Mouse (Mus musculus) adrenal gland, postnatal 14 days (tissue): ENCODE measurements around the gene Patj. TPM values are rescaled to one million over a fixed set of nuclear protein-coding genes. Genes with fewer than 3 reads are reported as not detected.
A peak's percentile ranks its signal among the peaks of the same experiment; 100 is the strongest.

Source experiments
- DNase-seq: peaks from one replicate; pipeline ENCODE4 v3.0.0; 2021; ENCODE audit warnings: mixed read lengths
- total RNA-seq: library from RNA; stranded (reverse); gene quantifications from 2 replicates; pipeline ENCODE4 v1.2.3, GENCODE M21; 2021

Gene Patj
- total RNA-seq, 1 experiment from 2014 or later, result 5.3 TPM

DNA sequence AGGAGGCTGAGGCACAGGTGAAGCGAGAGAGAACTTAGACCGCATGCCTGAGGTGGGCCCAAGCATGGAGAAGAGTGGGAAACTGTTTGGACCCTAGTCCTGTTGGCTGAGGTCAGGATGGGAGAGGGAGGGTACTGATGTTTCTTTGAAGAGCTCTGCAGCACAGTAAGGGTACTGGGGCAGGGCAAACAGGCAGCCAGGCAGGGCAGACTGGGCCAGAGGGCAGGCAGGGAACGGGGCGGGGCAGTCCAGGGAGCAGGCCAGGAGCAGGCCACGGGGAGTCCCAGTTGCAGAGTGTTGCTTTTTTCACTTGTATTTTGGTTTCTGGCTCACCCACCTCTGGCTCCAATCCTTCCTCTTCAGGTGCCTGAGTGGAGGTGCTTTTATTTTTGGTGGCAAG, 114.4 kb downstream of the Patj start:
- DNase-seq, result peak; percentile 61

DNA sequence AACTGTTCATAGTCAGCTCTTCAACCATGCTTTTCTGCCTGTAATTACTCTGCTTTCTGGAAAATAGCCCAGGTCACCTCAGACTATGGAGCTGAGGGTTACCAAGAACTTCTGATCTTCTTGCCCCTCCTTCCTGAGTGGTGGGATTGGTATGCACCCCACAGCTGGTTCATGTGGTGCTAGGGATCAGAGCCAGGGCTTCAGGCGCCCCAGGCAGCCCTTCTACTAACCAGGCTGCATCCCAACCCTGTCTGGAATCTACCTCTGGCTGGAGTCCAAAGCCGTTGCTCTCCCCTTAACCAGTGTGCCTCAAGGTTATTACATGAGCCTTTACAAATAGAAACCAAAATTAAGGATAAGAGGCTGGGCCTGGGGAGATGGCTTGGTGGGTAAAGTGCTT, 115.7 kb downstream of the Patj start:
- DNase-seq, result peak; percentile 74

DNA sequence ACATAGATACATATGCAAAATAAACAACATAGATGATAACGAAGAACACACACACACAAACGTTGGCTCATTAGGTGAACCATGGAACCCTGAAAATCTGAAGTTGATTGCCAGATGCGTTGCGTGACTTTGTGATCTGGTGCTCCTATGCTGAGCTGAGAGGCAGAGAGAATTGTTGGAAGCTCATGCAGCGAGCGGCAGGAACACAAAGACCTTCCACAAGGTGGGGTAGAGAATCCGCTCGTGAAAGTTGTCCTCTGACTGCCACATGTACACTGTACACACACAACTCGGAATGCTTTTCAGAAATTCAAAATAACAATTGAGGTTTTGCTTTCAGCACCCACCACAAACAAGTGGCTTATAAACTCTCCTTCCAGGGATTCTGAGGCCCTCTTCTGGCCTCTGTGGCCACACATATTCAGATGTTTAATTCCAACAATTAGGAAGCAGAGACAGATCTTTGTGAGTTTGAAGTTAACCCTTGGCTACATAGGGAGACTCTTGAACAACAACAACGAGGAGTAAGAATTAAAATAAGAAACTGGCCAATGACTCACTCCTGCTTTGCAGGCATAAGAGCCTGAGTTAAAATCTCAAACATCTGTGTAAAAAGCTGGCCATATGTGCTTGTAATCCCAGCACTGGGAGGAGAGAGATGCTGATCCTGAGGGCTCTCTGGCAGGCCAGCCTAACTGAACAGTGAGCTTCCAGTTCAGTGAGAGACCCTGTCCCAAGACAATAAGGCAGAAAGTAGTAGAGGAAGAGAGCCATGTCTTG, 116.6 kb downstream of the Patj start:
- DNase-seq, result no peak

DNA sequence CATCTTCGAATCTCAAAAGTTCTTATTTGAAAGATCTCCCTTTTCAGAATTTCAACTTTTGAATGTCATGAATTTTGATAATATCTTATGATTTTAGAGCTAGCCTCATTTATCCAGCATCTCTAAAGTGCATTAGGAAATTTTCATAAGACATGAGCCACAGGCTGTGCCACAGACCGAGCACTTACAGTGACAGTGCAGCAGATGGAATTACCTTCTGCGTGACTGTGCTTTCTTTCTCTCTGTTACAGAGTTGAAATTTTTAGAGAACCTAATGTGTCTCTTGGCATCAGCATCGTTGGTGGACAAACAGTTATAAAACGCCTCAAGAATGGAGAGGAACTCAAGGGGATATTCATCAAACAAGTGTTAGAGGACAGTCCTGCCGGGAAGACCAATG, 124.9 kb downstream of the Patj start:
- no peak for DNase-seq

DNA sequence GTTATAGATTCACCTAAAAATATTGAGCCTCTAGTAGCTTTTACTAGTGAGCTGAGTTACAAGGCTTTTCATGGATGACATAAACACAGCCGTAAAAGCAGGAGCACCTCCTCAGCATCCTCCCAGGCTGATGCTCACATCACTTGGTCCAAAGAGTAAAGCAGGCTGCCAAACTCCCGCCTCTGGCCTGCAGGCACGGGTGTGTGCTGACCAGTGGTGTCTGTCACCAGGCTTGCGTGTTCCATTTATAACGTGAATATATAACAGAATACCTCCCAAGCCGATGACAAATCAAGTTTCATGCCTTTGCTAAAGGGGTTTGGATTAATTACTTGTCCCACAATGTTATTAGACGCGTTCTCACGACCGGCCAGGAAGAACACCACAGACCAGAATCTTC, 128.9 kb downstream of the Patj start:
- DNase-seq, result no peak

DNA sequence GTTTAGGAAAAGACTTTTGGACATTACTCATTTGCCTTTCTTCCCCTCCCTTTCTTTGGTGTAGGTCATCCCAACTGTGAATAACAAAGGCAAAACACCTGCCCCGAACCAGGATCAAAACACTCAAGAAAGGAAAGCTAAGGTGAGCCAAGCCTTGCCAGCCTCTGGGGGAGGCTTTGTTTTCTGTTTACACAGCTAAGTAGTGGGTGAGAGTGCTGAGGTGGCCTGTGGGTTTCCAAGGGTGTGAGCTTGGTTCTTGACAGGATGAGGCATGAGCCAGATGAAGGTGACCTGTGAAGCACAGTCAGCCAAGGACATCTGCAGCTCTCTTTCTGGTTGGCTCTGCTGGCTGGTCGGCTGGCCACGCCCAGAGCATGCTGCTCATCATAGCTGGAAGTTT, 139.9 kb downstream of the Patj start:
- DNase-seq, result no peak

DNA sequence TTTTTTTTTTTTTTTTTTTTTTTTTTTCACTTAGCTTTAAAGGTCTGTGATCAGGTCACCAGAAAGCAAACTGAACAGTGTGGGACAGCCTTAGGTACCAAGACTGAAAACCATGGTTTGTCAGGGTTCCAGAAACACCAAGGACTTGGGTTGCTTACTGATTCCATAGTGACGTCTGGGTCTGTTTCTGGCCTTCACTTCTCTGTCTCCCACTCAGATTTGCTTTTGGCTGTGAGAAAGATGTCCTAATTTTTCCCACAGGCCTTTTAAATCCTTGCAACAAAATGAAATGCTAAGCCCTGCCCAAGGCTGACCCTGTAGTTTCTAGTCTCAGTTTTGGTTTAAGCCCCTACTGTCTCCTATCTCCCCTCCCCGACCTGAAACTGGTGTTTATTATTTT, 146.0 kb downstream of the Patj start:
- no peak for DNase-seq

DNA sequence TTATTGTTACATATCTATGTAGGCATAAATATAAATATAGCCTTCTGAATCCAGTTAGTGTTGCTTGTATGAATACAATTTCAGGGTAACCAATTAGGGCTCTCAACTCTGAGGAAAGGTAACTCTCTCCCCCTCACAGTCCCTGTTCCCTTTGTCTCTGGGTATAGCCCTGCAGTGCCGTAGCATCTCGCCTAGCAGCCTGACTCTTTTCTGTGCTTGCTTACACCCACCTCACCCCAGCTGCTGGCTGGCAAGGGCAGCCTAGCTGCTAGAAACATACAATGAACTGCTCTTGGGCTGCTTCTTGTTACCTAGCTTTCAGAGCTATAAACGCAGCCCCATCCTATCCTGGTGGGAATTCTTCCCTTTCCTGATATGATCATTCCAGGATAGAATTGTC, 147.4 kb downstream of the Patj start:
- DNase-seq, result no peak

DNA sequence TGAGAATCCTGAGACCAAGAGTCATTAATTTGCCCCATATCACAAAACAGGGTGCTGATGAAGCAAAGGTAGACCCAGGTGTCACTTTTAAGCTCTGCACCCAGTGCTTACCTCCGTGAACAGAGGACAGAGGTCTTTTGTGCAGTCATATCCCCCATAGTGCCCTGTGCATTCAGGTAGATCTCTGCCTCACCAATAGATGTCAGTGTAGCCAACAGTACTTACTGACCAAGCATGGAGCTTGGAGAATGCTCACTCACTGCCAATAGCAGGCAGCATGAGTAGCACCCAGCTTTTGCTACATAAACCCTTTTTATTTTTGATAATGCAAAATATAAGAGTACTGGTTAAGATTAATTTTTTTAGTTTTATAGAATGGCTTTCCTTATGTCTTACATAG, 149.8 kb downstream of the Patj start:
- peak; percentile 28 for DNase-seq

DNA sequence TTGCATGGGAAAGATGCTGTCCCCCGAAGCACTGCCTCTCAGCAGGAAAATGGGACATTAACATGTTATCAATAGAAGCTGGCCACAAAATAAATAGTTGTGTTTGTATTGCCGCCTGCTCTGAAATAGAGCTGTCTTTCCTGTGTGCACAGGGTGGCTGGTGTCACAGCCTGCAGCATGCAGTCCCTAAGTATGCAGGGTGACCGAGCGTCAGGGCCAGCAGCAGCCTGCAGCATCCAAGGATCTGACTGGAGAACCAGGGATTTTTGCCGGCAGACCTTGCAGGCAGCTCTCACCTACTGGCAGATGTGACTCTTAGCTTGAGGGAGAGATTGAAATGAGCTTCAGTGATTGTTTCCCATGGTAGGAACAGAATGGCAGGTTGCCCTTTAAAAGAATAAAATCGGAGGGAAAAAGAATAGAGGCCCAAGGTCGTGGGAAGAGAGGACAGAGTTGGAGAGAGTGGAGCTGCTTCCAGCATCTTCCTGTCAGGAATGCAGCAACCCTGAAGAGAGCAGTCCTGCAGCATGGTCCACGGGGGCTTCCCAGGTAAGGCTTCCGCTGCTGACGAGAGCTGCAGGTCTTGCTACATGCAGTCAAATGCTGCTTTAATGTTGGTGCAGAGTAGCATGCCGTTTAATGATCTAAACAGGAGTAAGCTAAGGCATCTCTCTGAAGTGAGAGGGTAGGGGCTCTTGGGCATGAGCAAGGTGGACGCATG, 151.0 kb downstream of the Patj start:
- DNase-seq, result no peak

DNA sequence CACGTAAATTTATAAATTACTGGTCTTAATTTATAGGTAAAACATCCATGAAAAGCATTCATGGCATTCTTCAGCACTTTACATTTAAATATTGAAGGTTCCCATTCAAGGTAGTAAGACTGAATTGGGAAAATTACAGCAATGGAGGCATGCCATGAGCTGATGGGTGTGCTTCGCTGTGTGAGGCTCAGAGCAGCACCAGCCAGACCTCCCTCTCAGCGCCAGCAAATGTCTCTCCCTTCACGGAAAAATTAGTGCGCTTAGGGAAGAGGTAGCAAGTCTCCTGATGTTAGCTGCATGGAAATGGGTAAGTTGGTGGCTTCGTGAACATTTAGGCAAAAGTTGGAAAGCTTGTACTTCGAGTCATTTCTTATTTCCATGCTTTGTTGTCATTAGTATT, 153.9 kb downstream of the Patj start:
- no peak for DNase-seq

DNA sequence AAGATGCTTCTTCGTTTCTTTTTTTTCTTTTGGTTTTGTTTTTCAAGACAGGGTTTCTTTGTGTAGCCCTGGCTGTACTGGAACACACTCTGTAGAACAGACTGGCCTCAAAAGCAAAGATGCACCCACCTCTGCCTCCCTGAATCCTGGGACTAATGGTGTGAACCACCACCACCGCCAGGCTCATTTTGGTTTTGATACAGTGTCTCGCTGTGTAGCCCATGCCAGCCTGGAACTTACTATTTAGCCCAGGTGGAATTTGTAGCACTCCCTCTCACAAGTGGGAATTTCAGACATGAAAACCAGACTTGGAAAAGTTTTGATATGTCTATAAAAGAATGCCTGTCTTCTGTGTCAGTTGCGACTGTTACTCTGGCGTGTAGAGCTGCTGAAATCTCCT, 154.5 kb downstream of the Patj start:
- DNase-seq, result no peak

DNA sequence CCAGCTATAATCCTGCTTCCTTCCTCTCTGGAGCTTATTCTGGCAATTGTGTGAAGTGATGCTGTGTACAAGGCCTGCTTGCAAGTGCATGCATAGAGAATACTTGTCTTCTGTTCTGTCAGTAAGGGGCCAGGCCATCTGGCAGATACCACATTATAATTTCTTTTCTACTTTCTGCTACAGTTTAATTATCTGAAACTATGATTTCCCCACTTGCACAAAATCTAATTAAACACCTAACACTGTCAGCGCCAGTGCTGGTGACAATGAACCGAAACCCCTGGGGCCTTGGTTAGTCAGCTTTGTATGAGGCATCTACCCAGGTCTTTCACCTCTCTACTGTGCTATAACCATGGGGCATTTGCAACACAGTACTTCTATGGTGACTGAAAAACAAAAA, 160.1 kb downstream of the Patj start:
- no peak for DNase-seq

DNA sequence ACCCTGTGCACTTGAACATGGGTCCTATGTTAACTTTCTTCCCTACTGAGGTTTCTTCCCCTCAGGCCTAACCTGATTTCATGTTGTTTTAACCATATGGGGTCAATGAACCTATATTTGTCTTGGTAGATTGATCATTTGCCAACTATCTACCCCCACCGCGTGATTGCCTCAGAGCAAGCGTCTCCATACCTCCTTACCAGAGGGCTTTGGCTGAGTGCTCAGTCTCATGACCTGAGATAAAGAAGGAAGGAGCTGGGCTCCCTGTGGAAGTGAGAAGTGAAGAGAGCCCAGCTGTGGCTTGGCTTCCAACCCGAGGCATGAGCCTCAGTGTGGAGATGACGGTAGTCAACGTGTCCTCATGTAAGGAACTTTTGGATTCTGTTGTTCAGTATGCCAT, 160.9 kb downstream of the Patj start:
- no peak for DNase-seq

DNA sequence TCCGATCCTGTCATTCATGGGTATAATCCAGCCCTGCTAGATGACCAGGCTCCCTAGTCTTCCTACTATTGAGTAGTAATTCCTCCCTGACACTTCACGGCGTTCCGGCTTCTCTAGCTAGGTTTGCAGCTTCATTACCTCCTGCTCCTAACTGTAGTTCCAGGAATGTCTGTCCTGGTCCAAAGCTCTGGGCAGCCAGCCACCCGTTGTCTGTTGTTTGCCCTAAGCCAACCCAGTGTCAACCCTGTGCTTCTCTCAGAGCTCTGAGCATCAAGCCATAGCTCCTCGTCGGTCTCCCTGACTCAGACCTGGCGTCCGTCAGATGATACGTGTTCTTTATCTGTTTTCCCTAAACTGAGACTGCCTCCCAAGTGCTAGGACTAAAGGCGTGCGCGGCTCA, 161.6 kb downstream of the Patj start:
- no peak for DNase-seq

DNA sequence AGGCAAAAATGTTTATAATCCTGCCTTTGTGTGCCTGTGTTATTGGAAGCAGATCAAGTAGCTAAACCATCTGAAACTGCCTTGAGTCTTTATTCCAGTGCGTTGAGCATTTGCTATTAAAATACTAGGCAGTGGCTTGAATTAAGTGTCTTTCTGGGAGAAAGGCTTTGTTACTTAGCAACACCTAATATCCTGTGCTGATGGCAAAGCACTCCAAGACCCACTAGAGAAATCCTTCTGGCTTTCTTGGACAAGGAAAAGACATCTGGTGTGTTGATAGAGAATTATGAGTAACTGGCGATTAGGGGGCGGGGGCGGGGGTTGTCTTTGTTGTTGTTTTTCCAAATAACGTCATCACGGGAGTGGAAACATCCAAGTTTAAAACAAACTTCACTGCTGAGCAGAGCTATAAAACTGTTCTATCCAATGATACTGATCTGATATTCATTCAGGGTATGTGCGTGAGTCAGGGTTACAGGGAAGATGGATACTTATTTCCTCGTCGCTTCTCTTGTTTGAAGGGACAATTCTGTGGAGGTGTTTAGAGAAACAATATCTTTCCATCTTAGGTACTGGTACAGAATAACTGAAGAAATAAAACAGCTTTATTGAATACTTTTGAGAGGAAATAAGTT, 164.7 kb downstream of the Patj start:
- DNase-seq, result no peak

DNA sequence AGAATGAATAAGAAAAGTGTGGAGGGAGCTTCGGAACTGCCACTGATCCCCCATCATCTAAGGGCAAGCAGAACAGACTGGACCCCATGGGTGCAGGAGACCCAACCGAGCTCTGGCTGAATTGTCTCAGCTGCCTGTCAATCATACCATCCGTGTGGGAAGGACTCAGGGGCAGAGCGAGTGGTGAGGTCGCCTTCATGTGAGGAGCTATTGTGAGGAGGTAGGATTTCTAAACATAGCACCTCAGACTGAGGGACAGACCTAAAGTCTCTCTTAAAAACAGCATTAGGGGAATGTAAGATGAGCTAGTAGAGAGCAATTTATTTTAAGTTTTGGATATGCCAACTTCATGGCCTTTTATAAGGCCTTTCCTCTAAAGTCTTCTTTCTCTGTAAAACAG, 167.5 kb downstream of the Patj start:
- DNase-seq, result no peak

DNA sequence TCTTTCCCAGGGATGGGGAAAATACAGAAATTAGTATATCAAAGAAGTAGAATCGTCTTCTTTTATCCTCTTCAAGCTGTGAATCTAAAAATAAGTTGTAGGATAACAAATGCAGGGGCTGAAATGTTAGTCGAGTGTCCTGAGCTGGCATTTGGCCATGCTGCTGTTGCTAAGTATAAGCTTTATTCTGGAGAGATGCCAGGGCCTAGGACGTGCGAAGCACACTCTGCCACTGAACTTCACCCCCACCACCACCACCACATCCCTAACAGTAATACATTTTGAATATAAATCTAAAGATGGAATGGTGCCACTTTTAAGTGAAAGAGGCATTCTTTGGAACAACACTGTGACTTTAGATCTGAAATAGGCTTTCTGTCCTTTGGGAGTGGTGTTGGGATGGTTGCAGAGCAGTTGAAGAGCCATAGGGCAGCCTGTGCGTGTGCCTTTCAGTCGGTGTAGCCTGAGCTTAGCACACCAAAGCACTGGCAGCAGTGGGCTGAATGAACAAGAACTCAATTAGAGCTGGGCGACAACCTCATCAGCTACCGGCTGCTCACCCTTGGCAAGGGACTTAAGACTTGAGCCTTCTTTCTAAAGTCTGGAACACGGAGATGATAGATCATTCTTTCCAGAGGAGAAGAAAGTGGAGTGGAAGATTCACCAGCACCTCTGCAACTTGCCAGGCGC, 168.1 kb downstream of the Patj start:
- no peak for DNase-seq

DNA sequence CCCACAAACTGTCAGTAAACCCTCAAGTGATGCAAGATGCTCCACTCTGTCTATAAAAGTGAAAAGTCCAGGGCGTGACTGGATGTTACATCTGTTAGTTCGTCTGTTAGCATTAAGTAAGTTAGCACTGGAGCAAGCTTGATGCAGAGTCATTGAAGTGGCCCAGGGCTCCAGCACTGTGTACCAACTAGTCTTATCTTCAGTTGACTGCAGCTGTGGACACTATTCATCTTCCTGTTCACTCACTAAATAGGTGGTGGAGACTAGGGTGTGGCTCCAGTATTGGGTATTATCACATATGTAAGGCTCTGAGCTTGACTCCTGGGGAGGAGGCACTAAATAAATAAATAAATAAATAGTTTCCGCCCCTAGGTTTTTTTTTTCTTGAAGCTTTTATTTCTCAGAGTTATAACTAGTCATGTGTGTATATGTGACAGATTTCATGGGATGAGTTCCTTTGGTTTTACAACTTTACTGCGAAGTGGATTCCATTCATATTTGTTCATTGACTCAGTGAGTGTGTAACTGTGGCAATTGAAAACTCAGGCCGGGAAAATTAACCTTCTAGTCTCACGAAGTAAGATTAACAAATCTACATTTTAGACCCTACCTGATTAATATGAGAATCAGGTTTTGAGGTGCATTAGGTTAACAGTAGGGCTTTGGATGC, 168.7 kb downstream of the Patj start:
- DNase-seq, result no peak

DNA sequence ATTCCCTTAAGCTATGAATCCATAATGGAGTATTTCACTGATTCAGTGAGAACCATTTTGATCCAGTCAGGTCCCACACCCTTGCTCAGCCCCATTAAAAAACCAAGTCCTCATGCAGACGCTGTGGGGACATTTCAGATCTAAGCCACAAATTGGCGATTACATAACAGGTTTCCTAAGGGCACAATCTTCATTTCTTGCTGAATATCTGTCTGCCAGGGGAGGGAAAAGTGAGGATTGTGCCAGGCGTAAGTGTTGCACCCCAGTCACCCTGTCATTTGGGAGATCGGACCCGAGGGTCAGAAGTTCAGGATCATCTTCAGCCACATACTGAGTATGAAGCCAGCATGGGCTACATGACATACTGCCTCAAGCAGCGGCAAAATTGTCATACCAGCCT, 171.2 kb downstream of the Patj start:
- no peak for DNase-seq

DNA sequence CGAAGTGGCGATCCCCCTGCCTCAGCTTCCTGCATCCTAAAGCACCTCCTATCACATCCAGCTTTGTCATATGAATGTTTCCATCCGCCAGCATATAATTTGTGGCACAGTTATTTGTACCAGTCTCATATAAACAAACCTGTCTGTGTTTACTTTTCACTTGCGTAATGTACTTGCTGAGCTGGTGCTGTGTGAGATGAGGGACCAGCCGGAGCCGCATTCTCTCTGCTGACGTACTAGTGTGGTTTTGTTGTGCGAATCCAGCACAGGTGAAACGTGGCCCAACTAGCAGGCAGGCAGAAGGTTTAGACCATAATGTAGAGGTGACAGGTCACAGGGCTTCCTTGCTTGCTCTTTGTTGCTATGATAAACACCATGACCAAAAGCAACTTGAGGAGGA, 171.9 kb downstream of the Patj start:
- DNase-seq, result no peak

DNA sequence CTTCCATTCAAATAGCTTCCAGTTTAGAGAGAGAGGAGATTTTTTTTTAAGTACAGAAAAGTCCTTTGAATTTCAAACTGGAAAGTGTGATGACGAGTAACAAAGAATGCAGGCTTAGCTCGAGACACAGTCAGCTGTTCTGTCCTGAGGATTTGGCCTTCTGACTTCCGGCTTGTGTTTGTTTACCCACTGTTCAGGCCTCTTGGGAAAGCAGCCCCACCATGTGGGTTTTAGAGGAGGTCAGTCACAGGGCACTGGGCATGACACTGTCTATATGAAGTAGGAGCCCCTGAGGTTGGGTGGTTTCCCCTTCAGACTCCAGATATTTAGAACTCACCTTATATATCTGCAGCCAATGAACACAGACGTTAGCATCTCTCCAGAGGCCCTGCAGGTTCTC, 174.3 kb downstream of the Patj start:
- no peak for DNase-seq
